Mouse (Mus musculus) lung, postnatal 0 days (tissue): Measurements from ENCODE around the gene Pkd1l2. TPM values are rescaled to one million over a fixed set of nuclear protein-coding genes. Genes with fewer than 3 reads are reported as not detected.
A peak's percentile ranks its signal among the peaks of the same experiment; 100 is the strongest.

Experiments used
- ATAC-seq: fragments of 200-750 bp; cut with Nextera tagmentation; 2 replicates; pipeline ENCODE4 v1.8.0; 2017; ENCODE audit warnings: moderate library complexity
- DNase-seq: peaks from one replicate; pipeline ENCODE4 v3.0.0-alpha.2; 2016; ENCODE audit warnings: low spot score
- H3K27ac ChIP-seq: fragments of 300-500 bp; sonication (generic); 2 replicates; pipeline ENCODE4 v1.5.1; 2014; ENCODE audit warnings: antibody characterized with exemption, mild to moderate bottlenecking, low read length, mixed read lengths
- H3K27me3 ChIP-seq: fragments of 300-500 bp; sonication (generic); replicated peaks from 2 replicates; pipeline ENCODE4 v1.6.1; 2014; ENCODE audit warnings: low read length, mixed read lengths; ENCODE audit not compliant: insufficient read depth
- H3K36me3 ChIP-seq: fragments of 300-500 bp; sonication (generic); 2 replicates; pipeline ENCODE4 v1.6.1; 2014; ENCODE audit warnings: low read length, mixed read lengths; ENCODE audit not compliant: insufficient read depth
- H3K4me1 ChIP-seq: fragments of 300-500 bp; sonication (generic); 2 replicates; pipeline ENCODE4 v1.6.1; 2014; ENCODE audit warnings: antibody characterized with exemption, low read depth, low read length, mixed read lengths; ENCODE audit not compliant: insufficient read depth
- H3K4me2 ChIP-seq: fragments of 300-500 bp; sonication (generic); replicated peaks from 2 replicates; pipeline ENCODE4 v1.6.1; 2014; ENCODE audit warnings: low read depth, mild to moderate bottlenecking, low read length, moderate library complexity, mixed read lengths
- H3K4me3 ChIP-seq: fragments of 300-500 bp; sonication (generic); 2 replicates; pipeline ENCODE4 v1.5.1; 2014; ENCODE audit warnings: low read depth, low read length
- H3K9ac ChIP-seq: fragments of 300-500 bp; sonication (generic); replicated peaks from 2 replicates; pipeline ENCODE4 v1.6.1; 2014; ENCODE audit warnings: low read depth, mild to moderate bottlenecking
- H3K9me3 ChIP-seq: fragments of 300-500 bp; sonication (generic); 2 replicates; pipeline ENCODE4 v1.6.1; 2016; ENCODE audit warnings: low read length, mixed read lengths
- CTCF ChIP-seq: IDR thresholded peaks from 2 replicates; pipeline ENCODE4 v1.5.1; 2016; ENCODE audit warnings: antibody characterized with exemption, mild to moderate bottlenecking
- EP300 ChIP-seq: IDR thresholded peaks from 2 replicates; pipeline ENCODE4 v1.6.1; 2016; ENCODE audit warnings: antibody characterized with exemption, mild to moderate bottlenecking, control low read depth
- WGBS: fragments of 180-500 bp; shearing (Covaris S2); extraction: QIAGEN DNeasy Blood & Tissue Kit; methylation state at CpG from one replicate; pipeline ENCODE4 v1.1.7; 2014; 5-methylcytosine and 5-hydroxymethylcytosine counted together
- polyA plus RNA-seq: library from polyadenylated mRNA; unstranded; fragments of >200 nt; fragmentation: Nextera tagmentation; extraction: Ambion mirVana; gene quantifications from 2 replicates; pipeline ENCODE4 v1.2.1, GENCODE M21; 2015

The Pkd1l2 gene
- polyA plus RNA-seq, 1 experiment from 2014 or later = not detected

- H3K4me1 ChIP-seq = 0 out of 2 replicates have a peak, but pooled peaks cover 3% of the 10 kb centered on the region
- 44% methylated on average over 16 of the region's 16 CpGs for WGBS
- ATAC-seq (peak; percentile 30; the same call in 1 of the 2 replicates), DNase-seq (peak; percentile 80)
- no peak overlapping the region for H3K27ac ChIP-seq
- H3K27me3 ChIP-seq = no peaks in the 10 kb centered on the region
- H3K36me3 ChIP-seq = no peaks in the 10 kb centered on the region
- no peak overlapping the region for H3K4me2 ChIP-seq
- no peak for TF ChIP-seq EP300
- peak; percentile 76 for TF ChIP-seq CTCF
- no peak overlapping the region for H3K9ac ChIP-seq
- no peak overlapping the region for H3K4me3 ChIP-seq
- no peaks in the 10 kb centered on the region for H3K9me3 ChIP-seq
These were observed 27.6 kb upstream of the Pkd1l2 start for GRCm38 (mm10) chr8:117109801-117110390.

GRCm38 (mm10) chr8:117109018-117109711 lies 26.9 kb upstream of the Pkd1l2 start:
- DNase-seq = no peak
- WGBS = 91% methylated on average over 19 of the region's 19 CpGs
- Histone ChIP-seq H3K4me2 (no peak overlapping the region), H3K36me3 (no peaks in the 10 kb centered on the region), H3K4me1 (0 out of 2 replicates have a peak, but pooled peaks cover 3% of the 10 kb centered on the region), H3K9ac (no peak overlapping the region), H3K4me3 (no peak overlapping the region), H3K27ac (no peak overlapping the region), H3K9me3 (no peaks in the 10 kb centered on the region), H3K27me3 (no peaks in the 10 kb centered on the region)
- TF ChIP-seq EP300 (no peak), CTCF (peak; percentile 44; the same call in 1 of the 2 replicates)
- no peak for ATAC-seq

GRCm38 (mm10) chr8:117107533-117107932 lies 25.3 kb upstream of the Pkd1l2 start:
- Histone ChIP-seq H3K9me3 (no peaks in the 10 kb centered on the region), H3K4me3 (no peak overlapping the region), H3K36me3 (no peaks in the 10 kb centered on the region), H3K4me1 (0 out of 2 replicates have a peak, but pooled peaks cover 3% of the 10 kb centered on the region), H3K4me2 (no peak overlapping the region), H3K27ac (no peak overlapping the region), H3K9ac (no peak overlapping the region), H3K27me3 (no peaks in the 10 kb centered on the region)
- WGBS = 13% methylated on average over 9 of the region's 9 CpGs
- ATAC-seq (no peak), DNase-seq (peak; percentile 75)
- TF ChIP-seq EP300 = no peak
- peak; percentile 91 for TF ChIP-seq CTCF

GRCm38 (mm10) chr8:117097564-117098191 lies 15.4 kb upstream of the Pkd1l2 start:
- ATAC-seq (no peak), DNase-seq (peak; percentile 56)
- no peak overlapping the region for H3K4me3 ChIP-seq
- no peaks in the 10 kb centered on the region for H3K4me1 ChIP-seq
- no peaks in the 10 kb centered on the region for H3K9me3 ChIP-seq
- no peak for TF ChIP-seq CTCF
- TF ChIP-seq EP300 = no peak
- no peak overlapping the region for H3K4me2 ChIP-seq
- H3K27ac ChIP-seq = no peak overlapping the region
- H3K9ac ChIP-seq = no peak overlapping the region
- H3K27me3 ChIP-seq = no peaks in the 10 kb centered on the region
- no peaks in the 10 kb centered on the region for H3K36me3 ChIP-seq
- 44% methylated on average over 11 of the region's 11 CpGs for WGBS

GRCm38 (mm10) chr8:117097051-117097563 lies 14.9 kb upstream of the Pkd1l2 start:
- ATAC-seq = no peak

GRCm38 (mm10) chr8:117095647-117096046 lies 13.4 kb upstream of the Pkd1l2 start, which contains the start of gene Bco1:
TSS of gene Bco1 (plus strand) at chr8:117095854.
- Histone ChIP-seq H3K9me3 (no peaks in the 10 kb centered on the region), H3K4me1 (no peaks in the 10 kb centered on the region), H3K36me3 (no peaks in the 10 kb centered on the region), H3K9ac (no peak within 1 kb of the TSS), H3K27me3 (no peaks in the 10 kb centered on the region), H3K4me2 (no peak within 1 kb of the TSS), H3K4me3 (no peak within 1 kb of the TSS), H3K27ac (no peak within 1 kb of the TSS)
- no peak for TF ChIP-seq CTCF
- no peak for TF ChIP-seq EP300
- whole genome bisulfite sequencing = 51% methylated on average over 12 of the region's 12 CpGs
- ATAC-seq (no peak), DNase-seq (no peak)

More at GRCm38 (mm10) chr8:117097051-117097563, 14.9 kb upstream of the Pkd1l2 start:
- Histone ChIP-seq H3K4me3 (no peak overlapping the region), H3K9ac (no peak overlapping the region), H3K4me1 (no peaks in the 10 kb centered on the region), H3K36me3 (no peaks in the 10 kb centered on the region), H3K9me3 (no peaks in the 10 kb centered on the region), H3K27ac (no peak overlapping the region), H3K4me2 (no peak overlapping the region), H3K27me3 (no peaks in the 10 kb centered on the region)
- DNase-seq = no peak
- 39% methylated on average over 10 of the region's 10 CpGs for WGBS
- no peak for TF ChIP-seq CTCF
- no peak for TF ChIP-seq EP300
